ENCODE assay signal across 17 mouse cellular contexts in the genomic region with DNA sequence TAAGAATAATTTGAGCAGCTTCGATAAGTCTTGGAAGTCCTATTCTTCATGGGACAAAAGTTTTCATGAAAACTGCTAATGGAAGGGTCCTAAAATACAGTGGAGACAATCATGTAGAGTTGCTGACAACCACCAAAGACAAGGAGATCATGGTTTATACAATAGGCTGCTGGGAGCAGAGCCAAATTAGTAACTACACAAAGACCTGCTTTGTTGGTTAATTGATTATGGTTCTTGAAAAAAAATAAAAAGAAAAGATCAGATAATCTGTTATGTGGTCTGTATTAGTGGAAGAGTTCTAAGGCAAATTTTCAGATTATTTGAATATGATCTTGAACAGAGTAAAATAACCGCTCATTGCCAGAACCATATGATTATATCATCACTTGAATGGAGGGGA. TPM values are rescaled to one million over a fixed set of nuclear protein-coding genes. Genes with fewer than 3 reads are reported as not detected.
"Had no signal": no experiment of that assay in that cellular context is flagged by ENCODE, and none has a peak within 500 bp of the region (broad histone marks: within the 10 kb centered on the region; RNA-seq: fewer than 3 reads in every experiment).

No protein-coding gene starts in this region.

- DNase-seq: heart, postnatal 10 days; heart, postnatal 14 days; heart, postnatal 36 days; heart, postnatal 4 days; kidney, adult 11 months; kidney, adult 18-20 months; kidney, adult 2 months; kidney, adult 8-10 months; kidney, adult 9 months; kidney, postnatal 10 days; kidney, postnatal 14 days; kidney, postnatal 36 days; kidney, postnatal 4 days; layer of hippocampus, adult 9-11 months; layer of hippocampus, postnatal 36 days had no signal

RNA-seq across cellular contexts. Expression of gene Syt10, which starts 37.3 kb away (rescaled TPM):
- total RNA-seq: heart, postnatal 10 days; heart, postnatal 14 days; heart, postnatal 25 days; heart, postnatal 36 days; heart, postnatal 4 days; hematopoietic stem cell, adult 5-6 weeks had no signal
